Mouse (Mus musculus) MEL (cell line): ENCODE measurements around the gene Sorbs2. TPM values are rescaled to one million over a fixed set of nuclear protein-coding genes. Genes with fewer than 3 reads are reported as not detected.

Source experiments
- DNase-seq: peaks from one replicate; pipeline ENCODE4 v3.0.0; 2011; ENCODE audit warnings: low read depth, low spot score
- H3K27ac ChIP-seq: 2 replicates; pipeline ENCODE4 v1.5.1; 2012; ENCODE audit warnings: low read depth, mild to moderate bottlenecking, control low read depth, low read length, moderate library complexity; ENCODE audit not compliant: control insufficient read depth
- H3K27me3 ChIP-seq, 2 experiments: fragments of 150-350 bp in 1 of 2; sonication (generic) in 1 of 2; 2 replicates each; pipeline ENCODE4 v1.6.1; 2012; ENCODE audit warnings: low read length in 2 of 2, mild to moderate bottlenecking in 2 of 2, improper control_type of control experiment in 1 of 2, moderate library complexity in 1 of 2; ENCODE audit not compliant: insufficient read depth in 2 of 2, control insufficient read depth in 1 of 2
- H3K36me3 ChIP-seq, 2 experiments: 2 replicates each; pipeline ENCODE4 v1.6.1; 2012 to 2014; ENCODE audit warnings: low read length in 2 of 2, improper control_type of control experiment in 1 of 2, inconsistent platforms in 1 of 2, mild to moderate bottlenecking in 1 of 2; ENCODE audit not compliant: insufficient read depth in 2 of 2, control insufficient read depth in 1 of 2
- H3K4me1 ChIP-seq, 2 experiments: fragments of 150-350 bp in 1 of 2; sonication (generic) in 1 of 2; 2 replicates each; pipeline ENCODE4 v1.6.1; 2012; ENCODE audit warnings: low read length in 2 of 2, improper control_type of control experiment in 1 of 2, mild to moderate bottlenecking in 1 of 2; ENCODE audit not compliant: insufficient read depth in 2 of 2, control insufficient read depth in 1 of 2
- H3K4me3 ChIP-seq, 2 experiments: fragments of 150-350 bp in 1 of 2; sonication (generic) in 1 of 2; 2 replicates each; pipeline ENCODE4 v1.5.1; 2012; ENCODE audit warnings: low read depth in 2 of 2, low read length in 2 of 2, mild to moderate bottlenecking in 2 of 2, moderate library complexity in 2 of 2, control low read depth in 1 of 2, improper control_type of control experiment in 1 of 2; ENCODE audit not compliant: control insufficient read depth in 1 of 2, insufficient read depth in 1 of 2
- H3K79me2 ChIP-seq: 2 replicates; pipeline ENCODE4 v1.6.1; 2012; ENCODE audit warnings: mild to moderate bottlenecking, low read length, moderate library complexity; ENCODE audit not compliant: control insufficient read depth, poor library complexity, insufficient read depth
- H3K9ac ChIP-seq: 2 replicates; pipeline ENCODE4 v1.6.1; 2012; ENCODE audit warnings: low read depth, mild to moderate bottlenecking, control low read depth, low read length, moderate library complexity; ENCODE audit not compliant: control insufficient read depth, poor library complexity, severe bottlenecking
- H3K9me3 ChIP-seq: fragments of 150-350 bp; sonication (generic); replicated peaks from 2 replicates; pipeline ENCODE4 v1.6.1; 2012; ENCODE audit warnings: mild to moderate bottlenecking, low read length, improper control_type of control experiment, moderate library complexity; ENCODE audit not compliant: insufficient read depth
- BHLHE40 ChIP-seq: IDR thresholded peaks from 2 replicates; pipeline ENCODE4 v1.6.1; 2012; ENCODE audit warnings: low read depth, mild to moderate bottlenecking, inconsistent platforms, low read length, improper control_type of control experiment, borderline replicate concordance
- CTCF ChIP-seq, 3 experiments: IDR thresholded peaks in 2 of 3; conservative IDR thresholded peaks in 1 of 3; 2 replicates each; pipeline ENCODE4 v1.5.1; 2011 to 2012; ENCODE audit warnings: low read length in 3 of 3, low read depth in 2 of 3, mild to moderate bottlenecking in 2 of 3, improper control_type of control experiment in 1 of 3, inconsistent platforms in 1 of 3, mixed read lengths in 1 of 3, moderate library complexity in 1 of 3; ENCODE audit not compliant: control insufficient read depth in 1 of 3, insufficient read depth in 1 of 3, poor library complexity in 1 of 3, severe bottlenecking in 1 of 3
- EP300 ChIP-seq, 2 experiments: IDR thresholded peaks; 2 replicates each; pipeline ENCODE4 v1.6.1; 2011; ENCODE audit warnings: improper control_type of control experiment in 2 of 2, low read length in 2 of 2, low read depth in 1 of 2, mild to moderate bottlenecking in 1 of 2
- ETS1 ChIP-seq: IDR thresholded peaks from 2 replicates; pipeline ENCODE4 v1.6.1; 2012; ENCODE audit warnings: low read depth, mild to moderate bottlenecking, inconsistent platforms, low read length, improper control_type of control experiment, moderate library complexity
- GABPA ChIP-seq: IDR thresholded peaks from 2 replicates; pipeline ENCODE4 v1.6.1; 2012; ENCODE audit warnings: low read depth, mild to moderate bottlenecking, inconsistent platforms, low read length, improper control_type of control experiment, moderate library complexity
- HCFC1 ChIP-seq: IDR thresholded peaks from 2 replicates; pipeline ENCODE4 v1.6.1; 2012; ENCODE audit warnings: low read depth, mild to moderate bottlenecking, inconsistent platforms, low read length, improper control_type of control experiment, moderate library complexity
- MEF2A ChIP-seq: IDR thresholded peaks from 2 replicates; pipeline ENCODE4 v1.6.1; 2014; ENCODE audit warnings: low read depth, mild to moderate bottlenecking, inconsistent platforms, low read length, improper control_type of control experiment; ENCODE audit not compliant: poor library complexity, insufficient replicate concordance, severe bottlenecking; ENCODE audit errors: extremely low read depth
- MXI1 ChIP-seq: IDR thresholded peaks from 2 replicates; pipeline ENCODE4 v1.6.1; 2011; ENCODE audit warnings: mild to moderate bottlenecking, low read depth, low read length, improper control_type of control experiment
- NELFE ChIP-seq: IDR thresholded peaks from 2 replicates; pipeline ENCODE4 v1.6.1; 2011; ENCODE audit warnings: low read depth, low read length, improper control_type of control experiment
- RAD21 ChIP-seq: IDR thresholded peaks from 2 replicates; pipeline ENCODE4 v1.6.1; 2011; ENCODE audit warnings: mild to moderate bottlenecking, low read depth, low read length, improper control_type of control experiment
- TAL1 ChIP-seq: IDR thresholded peaks from 2 replicates; pipeline ENCODE4 v1.6.1; 2012; ENCODE audit warnings: mild to moderate bottlenecking, inconsistent platforms, low read length, moderate library complexity, mixed read lengths
- TBP ChIP-seq: IDR thresholded peaks from 2 replicates; pipeline ENCODE4 v1.8.0; 2011; ENCODE audit warnings: low read depth, low read length, improper control_type of control experiment
- UBTF ChIP-seq: IDR thresholded peaks from 2 replicates; pipeline ENCODE4 v1.6.1; 2012; ENCODE audit warnings: low read depth, mild to moderate bottlenecking, inconsistent platforms, low read length, improper control_type of control experiment, moderate library complexity, borderline replicate concordance; ENCODE audit not compliant: insufficient read depth
- ZKSCAN1 ChIP-seq: IDR thresholded peaks from 2 replicates; pipeline ENCODE4 v1.6.1; 2012; ENCODE audit warnings: low read depth, mild to moderate bottlenecking, inconsistent platforms, low read length, improper control_type of control experiment, moderate library complexity
- polyA plus RNA-seq, 2 experiments: library from polyadenylated mRNA; stranded (reverse) in 1 of 2; unstranded in 1 of 2; fragments of >175 nt in 1 of 2; fragments of >200 nt in 1 of 2; gene quantifications; 2 replicates each; pipeline versions ENCODE4 v1.2.1 to v1.2.4; 2012; ENCODE audit warnings: low replicate concordance in 2 of 2, low read depth in 1 of 2; ENCODE audit not compliant: insufficient read length in 2 of 2, insufficient read depth in 1 of 2, missing spikeins in 1 of 2
- total RNA-seq: library from RNA; depleted of rRNA; stranded (reverse); fragments of 300-350 nt; gene quantifications from 2 replicates; pipeline ENCODE4 v1.2.3, GENCODE M21; 2012; rRNA removed

The Sorbs2 gene
- total and polyA plus RNA-seq, 3 experiments, result not detected

- no peak overlapping the region for H3K27ac ChIP-seq
- no peak for TF ChIP-seq UBTF
- TF ChIP-seq TAL1, result no peak
- TF ChIP-seq HCFC1, result no peak
- TF ChIP-seq ZKSCAN1, result no peak
- TF ChIP-seq EP300 (IDR thresholded peaks at IDR 0.05; ENCODE audit: low read depth in 1 of 2, low read length in 2 of 2), result no peak
- no peak for TF ChIP-seq RAD21
- no peak for TF ChIP-seq ETS1
- no peak for TF ChIP-seq BHLHE40
- no peak for TF ChIP-seq GABPA
- TF ChIP-seq NELFE, result no peak
- no peak for TF ChIP-seq TBP
- TF ChIP-seq CTCF (IDR thresholded peaks at IDR 0.05 in 2 of 3, conservative IDR thresholded peaks at IDR 0.05 in 1 of 3; ENCODE audit: control insufficient read depth in 1 of 3, insufficient read depth in 1 of 3, low read depth in 2 of 3, low read length in 3 of 3, poor library complexity in 1 of 3, severe bottlenecking in 1 of 3), result no peak
- no peak for TF ChIP-seq MEF2A
- no peak for TF ChIP-seq MXI1
- DNase-seq, result no peak
- no peak overlapping the region for H3K4me3 ChIP-seq
- no peaks in the 10 kb centered on the region for H3K4me1 ChIP-seq
- H3K79me2 ChIP-seq, result no peaks in the 10 kb centered on the region
- H3K36me3 ChIP-seq, result no peaks in the 10 kb centered on the region
- no peak overlapping the region for H3K9ac ChIP-seq
- no peaks in the 10 kb centered on the region for H3K9me3 ChIP-seq
- no peaks in the 10 kb centered on the region for H3K27me3 ChIP-seq
These were observed 368.8 kb downstream of the Sorbs2 start for GRCm38 (mm10) chr8:45876397-45876796.

Other genes with a start within 250 kb of the Sorbs2 start
- gene F11, start 245.8 kb upstream of the Sorbs2 start, total RNA-seq, result not detected in 2 replicates
- not detected for gene F11, start 245.8 kb upstream of the Sorbs2 start, polyA plus RNA-seq
- gene Klkb1, start 212.9 kb upstream of the Sorbs2 start, total RNA-seq, result not detected in 2 replicates
- gene Klkb1, start 212.9 kb upstream of the Sorbs2 start, polyA plus RNA-seq, result not detected
- not detected in 2 replicates for gene Gm45753, start 199.3 kb upstream of the Sorbs2 start, total RNA-seq
- not detected for gene Gm45753, start 199.3 kb upstream of the Sorbs2 start, polyA plus RNA-seq
- gene Cyp4v3, start 174.6 kb upstream of the Sorbs2 start, total RNA-seq, result not detected in 2 replicates
- gene Cyp4v3, start 174.6 kb upstream of the Sorbs2 start, polyA plus RNA-seq, result not detected
- not detected in 2 replicates for gene Fam149a, start 125.5 kb upstream of the Sorbs2 start, total RNA-seq
- gene Fam149a, start 125.5 kb upstream of the Sorbs2 start, polyA plus RNA-seq, result not detected
- not detected in 2 replicates for gene Tlr3, start 96.7 kb upstream of the Sorbs2 start, total RNA-seq
- under 1 TPM in 1 of 2 experiments, not detected in 1; 0.15 TPM for gene Tlr3, start 96.7 kb upstream of the Sorbs2 start, polyA plus RNA-seq